In genomic region chr11:66984165-66985135, GRCm38 (mm10) we compare ENCODE assay signal across 8 mouse cellular contexts. TPM values are rescaled to one million over a fixed set of nuclear protein-coding genes. Genes with fewer than 3 reads are reported as not detected.
DNase-seq lines count a peak whose midpoint lies in the region; ATAC-seq and TF ChIP-seq lines count a peak whose summit lies in the region.

No protein-coding gene starts in this region.

- peak; percentile 84 for DNase-seq in NIH3T3 (ENCODE audit: low read depth)
- peak; percentile 83 for DNase-seq in cerebellum, adult 9-10 months
- peak; percentile 69 to 76 for DNase-seq in frontal cortex, postnatal 25 days (ENCODE audit: low spot score in 2 of 2)
- peak; percentile 67 to 79 for DNase-seq in left cerebral cortex, adult 2 months (ENCODE audit: extremely low spot score in 1 of 2, low spot score in 2 of 2)
- peak; percentile 81 to 87 for DNase-seq in right cerebral cortex, adult 2 months (ENCODE audit: low spot score in 2 of 2)
- peak; percentile 27 for DNase-seq in urinary bladder, postnatal 10 days (ENCODE audit: low spot score)

- H3K27me3 ChIP-seq in hindbrain, embryonic 16.5 days (replicated peaks; ENCODE audit: control insufficient read depth, insufficient read depth, low read length), result no peaks in the 10 kb centered on the region

- peak overlapping the region; percentile 80 for H3K27ac ChIP-seq in hindbrain, embryonic 16.5 days (ENCODE audit: low read depth, low read length)
- peak overlapping the region; percentile 79 for H3K27ac ChIP-seq in left cerebral cortex, adult 2 months

- H3K9me3 ChIP-seq in hindbrain, embryonic 16.5 days (ENCODE audit: control insufficient read depth, low read length), result no peaks in the 10 kb centered on the region

- intact Hi-C loops in left cerebral cortex, adult 2 months (cut with DNase I), result loop anchor here (1.0 to 5.0 kb wide), 3 partner anchors 70 to 1162 kb away; no protein-coding TSS in a partner anchor

- ATAC-seq in hindbrain, embryonic 16.5 days, result peak; percentile 76
- peak; percentile 93 for ATAC-seq in megakaryocyte, adult 5-6 weeks (ENCODE audit: poor library complexity, severe bottlenecking)

- H3K4me2 ChIP-seq in hindbrain, embryonic 16.5 days (ENCODE audit: low read length), result peak overlapping the region; percentile 79

- WGBS in hindbrain, embryonic 16.5 days, result 5% methylated on average over 28 of the region's 28 CpGs

- peak overlapping the region; percentile 44 for H3K4me3 ChIP-seq in hindbrain, embryonic 16.5 days (ENCODE audit: low read length)
- peak overlapping the region; percentile 52 for H3K4me3 ChIP-seq in left cerebral cortex, adult 2 months

- peaks cover 13% of the 10 kb centered on the region for H3K4me1 ChIP-seq in hindbrain, embryonic 16.5 days (ENCODE audit: control insufficient read depth, insufficient read depth, low read depth, low read length)

- H3K9ac ChIP-seq in hindbrain, embryonic 16.5 days (ENCODE audit: low read depth, low read length), result peak overlapping the region; percentile 64

- TF ChIP-seq CTCF in left cerebral cortex, adult 2 months (IDR thresholded peaks at IDR 0.05), result peak; percentile 85

- H3K36me3 ChIP-seq in hindbrain, embryonic 16.5 days (ENCODE audit: control insufficient read depth, insufficient read depth, low read length), result no peaks in the 10 kb centered on the region

RNA-seq across cellular contexts. Expression of gene Tmem238l, which starts 28.0 kb away (rescaled TPM):
- polyA plus RNA-seq in hindbrain, embryonic 16.5 days (2015; fragmentation: Nextera tagmentation; extraction: Ambion mirVana), result not detected in 2 replicates
- total RNA-seq in left cerebral cortex, adult 2 months (2021), result not detected
- not detected in 2 replicates for total RNA-seq in megakaryocyte, adult 5-6 weeks (2015)
- not detected in 2 replicates for total RNA-seq in megakaryocyte, adult 5-6 weeks (2017)

RNA-seq across cellular contexts. Expression of gene Tmem220, which starts 40.5 kb away (rescaled TPM):
- polyA plus RNA-seq in hindbrain, embryonic 16.5 days (2015; fragmentation: Nextera tagmentation; extraction: Ambion mirVana), result 0.50 and 0.57 TPM in 2 replicates
- under 1 TPM; 0.56 to 0.79 TPM for total RNA-seq in left cerebral cortex, adult 2 months (2021)
- 2.3 and 2.5 TPM in 2 replicates for total RNA-seq in megakaryocyte, adult 5-6 weeks (2015)
- total RNA-seq in megakaryocyte, adult 5-6 weeks (2017), result 1.7 and 3.2 TPM in 2 replicates

Comparison
In these comparisons a context has a peak if more than half of its experiments do, and no peak if none do; other contexts are left out.
1. Peak in every context shown above with its lines: DNase-seq, ATAC-seq, H3K4me3 ChIP-seq and H3K27ac ChIP-seq.
2. DNase-seq: peak in every context shown above with its lines; median percentile 84 in NIH3T3; 84 in right cerebral cortex, adult 2 months; 83 in cerebellum, adult 9-10 months; 73 in left cerebral cortex, adult 2 months; 72 in frontal cortex, postnatal 25 days; 27 in urinary bladder, postnatal 10 days.